Mouse (Mus musculus) kidney, embryonic 16.5 days (tissue): ENCODE measurements around the gene Gas2l2. TPM values are rescaled to one million over a fixed set of nuclear protein-coding genes. Genes with fewer than 3 reads are reported as not detected.
A peak's percentile ranks its signal among the peaks of the same experiment; 100 is the strongest.

ENCODE experiments used
- ATAC-seq: fragments of 200-750 bp; cut with Nextera tagmentation; 2 replicates; pipeline ENCODE4 v1.8.0; 2017; ENCODE audit warnings: moderate TSS enrichment; ENCODE audit not compliant: low FRiP score, low TSS enrichment
- H3K27ac ChIP-seq: fragments of 300-500 bp; sonication (generic); 2 replicates; pipeline ENCODE4 v1.5.1; 2014; ENCODE audit warnings: low read length
- H3K27me3 ChIP-seq: fragments of 300-500 bp; sonication (generic); 2 replicates; pipeline ENCODE4 v1.6.1; 2014; ENCODE audit warnings: low read length, control low read depth, mixed read lengths; ENCODE audit not compliant: insufficient read depth
- H3K36me3 ChIP-seq: fragments of 300-500 bp; sonication (generic); 2 replicates; pipeline ENCODE4 v1.6.1; 2014; ENCODE audit warnings: low read length, control low read depth, mixed read lengths; ENCODE audit not compliant: insufficient read depth
- H3K4me1 ChIP-seq: fragments of 300-500 bp; sonication (generic); 2 replicates; pipeline ENCODE4 v1.6.1; 2014; ENCODE audit warnings: low read length, control low read depth, mixed read lengths; ENCODE audit not compliant: insufficient read depth
- H3K4me2 ChIP-seq: fragments of 300-500 bp; sonication (generic); replicated peaks from 2 replicates; pipeline ENCODE4 v1.6.1; 2014; ENCODE audit warnings: low read depth, low read length
- H3K4me3 ChIP-seq: fragments of 300-500 bp; sonication (generic); 2 replicates; pipeline ENCODE4 v1.5.1; 2014; ENCODE audit warnings: mild to moderate bottlenecking, low read length
- H3K9ac ChIP-seq: fragments of 300-500 bp; sonication (generic); replicated peaks from 2 replicates; pipeline ENCODE4 v1.6.1; 2014; ENCODE audit warnings: low read length
- H3K9me3 ChIP-seq: fragments of 300-500 bp; sonication (generic); 2 replicates; pipeline ENCODE4 v1.6.1; 2016; ENCODE audit warnings: low read length, control low read depth
- WGBS: fragments of 180-500 bp; shearing (Covaris S2); extraction: QIAGEN DNeasy Blood & Tissue Kit; methylation state at CpG from one replicate; pipeline ENCODE4 v1.1.7; 2014; 5-methylcytosine and 5-hydroxymethylcytosine counted together
- polyA plus RNA-seq: library from polyadenylated mRNA; unstranded; fragments of >200 nt; fragmentation: Nextera tagmentation; extraction: Ambion mirVana; gene quantifications from 2 replicates; pipeline ENCODE4 v1.2.1, GENCODE M21; 2015

Gas2l2 gene
- not detected in 2 replicates for polyA plus RNA-seq

DNA sequence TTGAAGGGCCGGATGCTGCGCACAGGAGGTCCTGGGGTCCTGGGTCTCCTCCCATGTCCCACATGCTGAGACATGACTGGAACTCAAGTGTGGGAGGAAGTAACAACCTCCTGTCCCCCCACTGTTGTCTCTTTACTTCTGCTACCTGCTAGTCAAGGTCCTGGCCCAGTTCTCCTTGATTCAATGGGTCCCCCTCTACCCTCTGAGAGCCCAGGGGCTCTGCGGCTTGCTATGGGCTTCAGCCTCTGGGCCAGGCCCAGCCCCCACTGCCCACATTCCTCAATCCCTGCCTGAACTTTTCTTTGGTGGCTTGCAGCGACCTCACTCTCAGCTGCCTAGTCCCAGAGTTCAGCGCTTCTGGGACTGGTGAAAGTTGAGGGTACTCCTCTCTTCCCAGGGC lies at the start of gene Gas2l2:
TSS of gene Gas2l2 (minus strand) at position 101 of the 400 bp plus-strand sequence.
- H3K9me3 ChIP-seq = no peaks in the 10 kb centered on the region
- WGBS = 52% methylated on average over 5 of the region's 5 CpGs
- H3K9ac ChIP-seq = no peak within 1 kb of the TSS; the same call in 1 of the 2 replicates
- no peaks in the 10 kb centered on the region for H3K36me3 ChIP-seq
- no peak within 1 kb of the TSS for H3K4me2 ChIP-seq
- no peak for ATAC-seq
- H3K4me1 ChIP-seq = peaks cover 3% of the 10 kb centered on the region; the same call in 1 of the 2 replicates
- H3K4me3 ChIP-seq = no peak within 1 kb of the TSS
- H3K27me3 ChIP-seq = peaks cover 31% of the 10 kb centered on the region
- no peak within 1 kb of the TSS for H3K27ac ChIP-seq

DNA sequence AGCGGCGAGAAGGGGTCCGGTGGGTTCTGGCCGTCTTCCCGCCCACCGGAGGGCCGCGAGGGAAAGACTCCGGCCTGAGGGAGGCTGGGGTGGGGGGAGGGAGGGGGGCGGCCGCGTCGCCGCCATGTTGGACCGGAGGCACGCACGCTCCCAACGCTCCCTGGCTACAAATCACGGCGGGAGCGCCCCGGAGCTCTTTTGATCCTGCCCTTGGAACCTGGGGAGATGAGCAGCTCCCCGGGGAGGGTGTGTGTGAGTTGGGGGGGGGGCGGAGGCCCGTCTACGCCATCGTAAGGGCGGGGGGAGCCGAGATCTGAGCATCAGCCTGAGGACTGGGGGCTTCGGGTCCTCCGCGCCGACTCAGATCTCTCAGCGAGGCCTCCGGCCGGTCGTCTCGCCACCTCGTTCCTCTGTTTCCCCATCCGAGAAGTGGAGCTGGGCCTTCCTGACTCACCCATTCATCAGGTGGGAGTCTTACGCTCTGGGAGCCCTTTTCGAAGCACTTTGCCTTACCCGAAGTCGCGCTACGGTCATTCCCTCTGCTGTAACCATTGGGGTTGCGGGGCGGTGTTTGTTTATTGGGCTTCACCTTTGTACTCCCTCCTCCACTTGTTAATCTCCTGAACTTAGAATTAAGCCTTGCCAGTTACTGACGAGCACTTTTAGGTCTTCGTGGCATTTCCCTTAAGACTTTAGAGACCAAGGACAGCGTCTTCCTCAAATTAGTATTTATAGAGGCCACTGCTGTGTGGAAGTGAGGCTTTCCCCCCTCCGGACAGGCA lies 44.2 kb upstream of the Gas2l2 start:
- H3K4me1 ChIP-seq = peaks cover 9% of the 10 kb centered on the region
- H3K9me3 ChIP-seq = no peaks in the 10 kb centered on the region
- peak; percentile 83 for ATAC-seq
- peak overlapping the region; percentile 66 for H3K4me3 ChIP-seq
- WGBS = under 1% methylated on average over 33 of the region's 52 CpGs
- peak overlapping the region; percentile 91 for H3K27ac ChIP-seq
- H3K27me3 ChIP-seq = no peaks in the 10 kb centered on the region
- H3K36me3 ChIP-seq = peaks cover 8% of the 10 kb centered on the region
- peak overlapping the region; percentile 83 for H3K9ac ChIP-seq
- H3K4me2 ChIP-seq = peak overlapping the region; percentile 70

DNA sequence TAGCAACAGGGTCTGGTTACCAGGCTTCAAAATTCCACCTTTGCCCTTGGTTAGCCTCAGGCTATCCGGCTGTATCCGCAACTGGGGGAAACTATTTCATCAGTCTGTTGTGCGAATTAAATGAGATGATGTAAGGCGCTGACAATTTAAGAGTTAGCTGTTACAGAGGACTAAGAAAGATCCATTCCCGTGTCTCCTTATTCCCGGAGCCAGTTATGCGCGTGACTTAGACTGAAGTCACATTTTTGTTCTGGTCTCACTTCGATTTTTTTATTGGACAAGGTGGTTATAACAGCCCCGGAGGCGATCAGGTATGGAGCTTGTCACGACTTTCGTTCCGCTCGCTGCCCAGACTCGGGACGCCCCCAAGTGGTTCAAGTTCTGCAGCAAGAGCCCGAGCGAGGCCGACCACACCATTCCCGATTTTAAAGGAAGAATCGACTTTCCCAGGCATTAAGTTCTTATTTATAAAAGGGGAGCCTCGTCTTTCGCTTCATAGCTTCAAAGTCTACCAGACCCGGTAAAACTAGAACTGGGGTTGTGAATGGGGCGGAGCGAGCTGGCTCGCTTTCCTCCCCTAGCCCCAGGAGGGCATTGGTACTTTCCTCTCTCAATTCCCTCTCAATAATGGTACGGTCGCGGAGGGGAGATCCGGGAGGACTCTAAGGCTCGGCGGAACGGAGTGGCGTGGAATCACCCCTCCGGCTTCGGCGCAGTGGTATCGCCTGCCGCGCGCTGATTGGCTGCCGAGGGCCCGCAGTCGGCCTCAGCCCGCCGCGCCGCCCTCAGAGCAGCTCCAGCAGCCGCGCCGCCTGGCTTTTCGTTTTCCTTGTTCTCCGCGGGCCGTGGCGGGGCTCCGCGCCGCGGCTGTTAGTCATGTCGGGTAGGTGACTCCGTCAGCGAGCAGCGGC lies 43.3 kb upstream of the Gas2l2 start, which contains the start of gene Taf15:
TSS of gene Taf15 (plus strand) at position 763 of the 911 bp plus-strand sequence.
- Histone ChIP-seq H3K36me3 (peaks cover 4% of the 10 kb centered on the region), H3K4me1 (peaks cover 9% of the 10 kb centered on the region), H3K9ac (peak within 1 kb of the TSS; percentile 83), H3K27ac (peak within 1 kb of the TSS; percentile 91), H3K9me3 (no peaks in the 10 kb centered on the region), H3K4me3 (peak within 1 kb of the TSS; percentile 66), H3K4me2 (peak within 1 kb of the TSS; percentile 70), H3K27me3 (no peaks in the 10 kb centered on the region)
- WGBS = under 1% methylated on average over 66 of the region's 66 CpGs
- peak; percentile 99 for ATAC-seq

DNA sequence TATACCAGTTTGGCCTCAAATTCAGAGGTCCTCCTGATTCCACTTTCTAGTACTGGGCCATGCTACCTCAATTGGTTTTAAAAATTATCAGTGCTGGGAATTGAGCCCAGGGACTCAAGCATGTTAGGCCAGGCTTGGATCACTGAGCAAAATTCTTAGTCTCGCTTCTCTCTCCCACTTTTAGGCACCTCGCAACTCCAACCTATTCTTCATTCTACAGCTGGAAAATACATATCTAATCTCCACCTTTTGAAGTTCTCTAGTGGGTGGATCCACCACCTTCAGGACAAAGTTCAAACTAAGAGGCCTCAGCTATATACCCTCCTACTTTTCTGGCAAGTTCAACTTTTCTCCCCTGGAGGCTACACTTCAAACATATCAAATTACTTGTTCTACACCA lies 42.5 kb upstream of the Gas2l2 start:
- H3K9ac ChIP-seq = peak overlapping the region; percentile 66; the same call in 1 of the 2 replicates
- peaks cover 9% of the 10 kb centered on the region for H3K4me1 ChIP-seq
- peaks cover under 1% of the 10 kb centered on the region; the same call in 1 of the 2 replicates for H3K36me3 ChIP-seq
- no peak overlapping the region for H3K27ac ChIP-seq
- no peaks in the 10 kb centered on the region for H3K9me3 ChIP-seq
- H3K4me3 ChIP-seq = peak overlapping the region; percentile 66; the same call in 1 of the 2 replicates
- H3K4me2 ChIP-seq = peak overlapping the region; percentile 58
- WGBS = 85% methylated on average over 2 of the region's 2 CpGs
- no peak for ATAC-seq
- H3K27me3 ChIP-seq = no peaks in the 10 kb centered on the region

DNA sequence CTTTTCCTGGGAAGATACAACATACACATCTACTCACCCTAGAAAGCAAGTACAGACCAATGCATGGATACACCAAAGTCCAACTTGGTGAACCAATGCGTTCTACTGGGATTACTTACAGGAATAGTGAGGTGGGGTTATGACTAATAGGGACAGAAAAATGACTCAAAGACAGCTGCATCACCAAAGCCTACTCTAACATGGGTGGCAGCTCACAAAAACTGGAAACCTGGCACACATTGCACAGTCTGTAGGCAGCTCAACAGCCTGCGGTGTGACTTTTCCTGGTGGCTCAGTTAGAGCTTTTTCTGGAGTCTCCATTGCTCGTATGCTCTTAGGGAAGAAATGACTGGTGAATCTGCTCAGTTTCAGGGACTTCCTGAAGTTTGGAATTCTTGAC lies 39.5 kb upstream of the Gas2l2 start:
- Histone ChIP-seq H3K4me3 (no peak overlapping the region), H3K27ac (no peak overlapping the region), H3K27me3 (peaks cover 8% of the 10 kb centered on the region), H3K9me3 (no peaks in the 10 kb centered on the region), H3K36me3 (no peaks in the 10 kb centered on the region), H3K9ac (no peak overlapping the region), H3K4me2 (no peak overlapping the region), H3K4me1 (no peaks in the 10 kb centered on the region; the same call in 1 of the 2 replicates)
- ATAC-seq = no peak
- WGBS = 91% methylated on average over 3 of the region's 3 CpGs

DNA sequence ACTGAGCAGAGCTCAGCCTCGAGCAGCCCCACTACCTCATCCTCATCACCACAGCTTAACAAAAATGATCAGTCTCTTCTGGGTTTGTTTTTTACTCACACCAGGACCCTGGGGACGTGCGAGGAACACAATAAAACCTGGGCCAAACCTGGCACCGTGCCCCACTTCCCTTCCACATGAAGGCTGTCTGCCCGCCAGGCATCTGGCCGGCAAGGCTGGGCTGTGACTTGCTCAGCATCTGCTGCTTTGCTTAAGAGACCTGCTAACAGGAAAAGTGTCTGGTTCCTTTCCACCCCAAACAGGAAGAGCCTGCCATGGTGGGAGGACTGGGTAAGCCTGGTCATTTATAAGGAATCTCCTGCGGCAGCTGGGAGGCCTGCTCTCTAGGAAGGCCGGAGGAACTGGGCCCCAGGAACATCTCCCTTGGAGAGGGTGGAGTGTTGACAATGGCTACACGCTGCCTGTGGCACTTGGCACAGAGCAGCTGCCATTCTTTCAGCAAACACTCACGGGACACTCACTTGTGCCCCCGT lies 37.9 kb upstream of the Gas2l2 start:
- Histone ChIP-seq H3K36me3 (no peaks in the 10 kb centered on the region), H3K9ac (no peak overlapping the region), H3K27ac (peak overlapping the region; percentile 47; the same call in 1 of the 2 replicates), H3K27me3 (peaks cover 12% of the 10 kb centered on the region), H3K4me2 (no peak overlapping the region), H3K4me3 (no peak overlapping the region), H3K9me3 (no peaks in the 10 kb centered on the region), H3K4me1 (no peaks in the 10 kb centered on the region; the same call in 1 of the 2 replicates)
- 53% methylated on average over 11 of the region's 11 CpGs for WGBS
- ATAC-seq = peak; percentile 64

DNA sequence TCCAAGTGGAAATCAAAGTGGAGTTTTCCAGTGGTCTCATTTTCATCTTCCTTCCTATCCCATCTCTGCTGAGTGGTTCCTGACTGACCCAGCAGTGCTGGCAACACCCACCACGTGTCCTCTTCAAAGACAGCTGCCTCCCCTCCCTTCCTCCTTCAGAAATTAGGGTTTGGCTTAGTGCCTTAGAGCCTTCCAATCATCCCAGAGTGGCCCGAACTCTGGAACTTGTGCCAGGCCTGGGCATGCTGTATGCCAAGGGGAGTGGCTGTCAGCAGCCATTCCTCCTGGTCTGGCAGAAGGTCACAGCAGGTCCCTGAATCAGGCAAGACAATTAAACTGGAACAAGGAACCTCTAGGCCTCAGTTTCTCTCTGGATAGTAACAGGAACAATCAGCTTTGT lies 36.7 kb upstream of the Gas2l2 start:
- no peak overlapping the region for H3K4me3 ChIP-seq

DNA sequence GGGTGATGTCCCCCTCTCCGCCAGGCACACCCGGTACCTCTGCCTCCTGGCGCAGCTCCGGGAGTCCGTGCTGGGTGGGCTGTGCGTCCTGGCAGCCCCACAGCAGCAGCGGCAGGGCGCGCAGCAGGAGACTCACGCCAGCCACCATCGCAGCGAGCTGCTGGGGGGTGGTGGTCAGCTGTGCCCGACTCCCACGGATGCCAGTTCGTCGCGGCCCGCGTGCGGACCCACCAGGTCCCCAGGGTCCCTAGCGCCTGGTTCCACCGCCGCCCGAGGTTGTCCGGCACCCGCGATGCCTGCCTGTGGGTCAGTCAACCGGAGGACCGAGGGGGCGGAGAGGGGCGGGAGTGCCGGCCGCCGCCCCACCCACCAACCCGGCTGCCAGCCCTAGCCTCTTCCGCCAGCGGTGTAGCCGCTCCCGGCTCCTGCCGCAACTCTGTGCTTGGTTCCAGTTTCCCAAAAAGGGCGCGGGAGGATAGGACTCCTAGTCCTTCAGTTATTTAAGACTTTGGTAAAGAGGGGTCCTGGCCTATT lies 33.5 kb upstream of the Gas2l2 start, which contains the start of gene Mmp28:
TSS of gene Mmp28 (minus strand) at position 361 of the 534 bp plus-strand sequence.
- Histone ChIP-seq H3K9me3 (no peaks in the 10 kb centered on the region), H3K36me3 (no peaks in the 10 kb centered on the region), H3K4me1 (no peaks in the 10 kb centered on the region), H3K27ac (no peak within 1 kb of the TSS), H3K4me3 (peak within 1 kb of the TSS; percentile 68), H3K9ac (peak within 1 kb of the TSS; percentile 70), H3K4me2 (peak within 1 kb of the TSS; percentile 97), H3K27me3 (peaks cover 12% of the 10 kb centered on the region)
- peak; percentile 75 for ATAC-seq
- under 1% methylated on average over 34 of the region's 42 CpGs for WGBS

More for the DNA sequence above, 36.7 kb upstream of the Gas2l2 start:
- no peaks in the 10 kb centered on the region for H3K9me3 ChIP-seq
- no peaks in the 10 kb centered on the region for H3K4me1 ChIP-seq
- peaks cover 12% of the 10 kb centered on the region for H3K27me3 ChIP-seq
- no peak overlapping the region for H3K9ac ChIP-seq
- no peak overlapping the region for H3K27ac ChIP-seq
- H3K4me2 ChIP-seq = no peak overlapping the region
- no peaks in the 10 kb centered on the region for H3K36me3 ChIP-seq
- no peak for ATAC-seq
- WGBS = 23% methylated on average over 2 of the region's 2 CpGs

DNA sequence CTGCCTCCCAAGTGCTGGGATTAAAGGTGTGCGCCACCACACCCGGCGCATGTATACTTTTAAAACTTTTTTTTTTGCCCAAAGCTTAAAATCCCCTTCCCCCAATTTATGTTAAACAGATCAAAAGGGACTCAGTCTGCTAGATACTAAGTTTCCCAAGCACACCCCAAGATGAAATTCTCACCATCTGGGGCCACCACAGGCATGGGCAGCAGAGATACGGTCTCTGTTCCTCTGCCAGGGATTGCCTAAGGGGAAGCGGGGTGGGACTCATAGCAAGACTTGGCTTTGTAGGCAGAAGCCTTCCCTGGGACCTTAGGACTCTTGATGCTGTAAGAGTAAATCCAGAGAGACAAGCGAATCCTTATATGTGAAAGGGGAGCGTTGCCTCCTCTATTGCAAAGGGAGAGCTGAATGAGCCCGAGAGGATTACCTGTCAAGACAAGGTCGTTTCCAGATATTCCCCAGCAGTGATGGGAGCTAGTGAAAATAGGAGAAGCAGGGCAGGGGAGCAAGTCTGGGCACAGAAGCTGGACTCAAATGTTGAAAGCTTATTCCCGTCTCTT lies 32.3 kb upstream of the Gas2l2 start:
- Histone ChIP-seq H3K4me3 (no peak overlapping the region), H3K27me3 (peaks cover 12% of the 10 kb centered on the region), H3K27ac (no peak overlapping the region), H3K9me3 (no peaks in the 10 kb centered on the region), H3K36me3 (no peaks in the 10 kb centered on the region), H3K4me2 (no peak overlapping the region), H3K9ac (no peak overlapping the region), H3K4me1 (peaks cover 8% of the 10 kb centered on the region)
- 73% methylated on average over 10 of the region's 10 CpGs for WGBS
- ATAC-seq = no peak
